Mouse (Mus musculus) 3T3-L1 (cell line): Measurements from ENCODE around the gene Cblc.

Experiments
- DNase-seq: peaks from one replicate; pipeline ENCODE4 v3.0.0-alpha.2; 2015; ENCODE audit warnings: low read depth, low spot score

Cblc gene

DNA sequence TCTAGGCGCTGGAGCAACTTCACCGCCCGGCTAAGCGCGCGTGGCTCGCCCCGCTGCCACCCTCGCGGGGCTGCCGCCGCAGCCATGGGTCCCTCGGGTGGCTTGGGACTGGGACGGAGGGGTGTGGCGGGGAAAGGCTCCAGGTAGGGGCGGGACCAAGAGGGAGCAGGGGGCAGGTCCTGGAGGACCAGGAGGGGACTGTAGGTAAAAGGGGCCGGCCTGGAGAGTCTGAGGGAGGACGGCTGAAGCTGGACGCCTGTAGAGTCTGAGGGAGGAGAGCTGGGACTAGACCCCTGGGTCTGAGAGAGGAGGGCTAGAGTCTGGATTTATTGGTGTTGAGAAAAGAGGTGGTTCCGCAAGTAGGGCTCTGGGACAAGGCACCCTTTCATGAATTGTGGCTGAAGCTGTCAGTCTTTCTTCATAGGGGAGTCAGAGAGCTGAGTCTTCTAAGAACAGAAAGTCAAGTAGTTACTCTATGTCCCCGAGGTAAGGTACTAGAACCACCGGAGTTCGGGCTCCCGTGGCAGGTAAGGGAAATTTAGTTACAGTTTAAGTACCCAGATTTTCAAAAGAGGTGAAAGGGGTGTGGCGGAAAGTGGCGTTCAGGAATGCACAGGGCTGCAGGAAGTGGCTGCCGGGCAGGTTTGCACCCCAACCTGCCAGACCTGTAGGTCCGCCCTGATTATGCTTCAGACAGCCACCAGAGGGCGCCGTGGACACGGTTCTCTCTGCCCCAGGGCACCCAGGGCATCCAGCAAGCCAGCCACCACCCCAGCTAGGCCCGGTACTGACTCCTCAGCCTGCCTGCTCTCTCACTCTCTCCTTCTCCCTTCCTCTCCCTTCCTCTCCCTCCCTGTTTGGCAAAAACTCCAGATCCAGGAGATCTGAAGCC lies at the start of gene Cblc:
TSS of gene Cblc (minus strand) at position 113 of the 892 bp plus-strand sequence.
- peak; percentile 82 for DNase-seq

DNA sequence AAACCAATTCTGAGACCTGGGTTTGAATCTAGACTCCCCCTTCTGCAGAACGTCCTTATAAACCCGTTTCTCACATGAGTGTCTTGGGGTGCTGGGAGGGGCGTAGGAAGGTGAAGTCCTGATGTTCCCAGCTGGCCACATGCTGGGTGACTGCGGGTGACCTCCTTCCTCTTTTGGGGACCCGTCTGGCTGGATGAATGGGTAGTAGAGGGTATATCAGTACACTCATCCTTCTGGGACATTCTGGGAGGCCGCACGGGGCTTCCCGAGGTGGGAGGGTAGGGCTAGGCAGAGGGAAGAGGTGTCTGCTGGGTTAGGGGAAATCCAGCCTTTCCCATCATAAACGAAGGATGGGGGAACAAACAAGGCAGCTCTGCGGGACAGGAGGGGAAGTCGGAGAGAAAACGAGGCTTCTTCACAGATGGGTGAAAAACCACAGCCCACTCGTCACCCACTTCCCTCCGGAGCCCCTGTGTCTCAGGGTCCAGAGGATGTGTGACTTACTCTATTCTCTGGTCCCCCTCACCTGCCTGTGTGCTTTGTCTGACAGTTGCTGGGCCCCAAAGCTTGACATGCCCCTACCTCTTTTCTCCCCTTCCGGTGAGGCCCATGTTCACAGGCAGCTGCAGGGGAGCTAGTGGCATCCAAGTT lies 48.0 kb upstream of the Cblc start:
- no peak for DNase-seq

DNA sequence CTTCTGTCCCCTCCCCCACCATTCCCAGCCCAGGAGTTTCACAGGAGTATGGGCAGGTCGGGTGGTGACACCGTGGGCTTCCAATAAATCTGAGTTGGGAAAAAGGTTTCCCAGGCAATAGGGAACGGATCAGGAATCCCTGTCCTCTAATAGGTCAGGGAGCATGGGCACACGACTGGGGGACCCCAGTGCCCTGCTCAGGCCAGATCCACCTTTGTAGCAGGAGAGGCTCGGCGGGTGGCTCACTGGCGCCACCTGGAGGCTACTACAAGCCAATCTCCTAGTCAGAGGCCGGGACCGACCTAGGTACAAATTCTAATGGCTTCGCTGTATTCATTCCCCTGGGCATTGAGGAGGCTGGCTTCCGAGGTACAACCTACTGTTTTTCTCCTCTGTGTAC lies 47.0 kb upstream of the Cblc start:
- DNase-seq, result no peak

DNA sequence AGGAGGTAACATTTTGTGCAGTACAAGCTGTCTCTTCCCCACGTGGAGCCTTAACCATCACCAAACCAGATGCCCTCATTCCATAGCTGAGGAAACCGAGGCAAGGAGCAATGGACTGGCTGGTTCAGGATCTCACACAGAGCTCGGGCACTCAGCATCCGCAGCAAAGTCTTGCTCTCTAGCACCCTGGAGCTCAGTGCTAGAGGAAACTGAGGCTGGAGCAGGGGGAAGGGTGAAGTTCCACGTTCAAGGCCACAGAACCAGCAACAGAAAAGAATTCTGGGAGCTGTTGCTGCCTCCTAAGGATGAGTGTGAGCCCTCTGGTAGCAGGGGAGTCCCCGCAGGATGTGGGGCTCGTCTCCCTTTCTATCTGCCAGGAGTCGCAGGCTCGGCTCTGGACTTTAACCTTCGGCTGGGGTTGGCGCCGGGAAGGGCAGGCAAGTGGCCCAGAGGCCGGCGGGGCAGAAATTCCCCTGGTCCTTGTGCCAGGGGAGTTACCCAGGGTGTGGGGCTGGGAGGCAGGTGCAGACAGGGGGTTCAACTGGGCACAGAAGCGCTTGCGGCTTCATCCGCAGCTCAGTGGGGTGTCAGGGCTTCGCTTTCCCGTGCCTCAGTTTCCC lies 46.4 kb upstream of the Cblc start:
- DNase-seq, result no peak

- no peak for DNase-seq
Measured at GRCm38 (mm10) chr7:19841686-19842413, 45.2 kb upstream of the Cblc start.

GRCm38 (mm10) chr7:19840936-19841335 lies 44.3 kb upstream of the Cblc start:
- no peak for DNase-seq

DNA sequence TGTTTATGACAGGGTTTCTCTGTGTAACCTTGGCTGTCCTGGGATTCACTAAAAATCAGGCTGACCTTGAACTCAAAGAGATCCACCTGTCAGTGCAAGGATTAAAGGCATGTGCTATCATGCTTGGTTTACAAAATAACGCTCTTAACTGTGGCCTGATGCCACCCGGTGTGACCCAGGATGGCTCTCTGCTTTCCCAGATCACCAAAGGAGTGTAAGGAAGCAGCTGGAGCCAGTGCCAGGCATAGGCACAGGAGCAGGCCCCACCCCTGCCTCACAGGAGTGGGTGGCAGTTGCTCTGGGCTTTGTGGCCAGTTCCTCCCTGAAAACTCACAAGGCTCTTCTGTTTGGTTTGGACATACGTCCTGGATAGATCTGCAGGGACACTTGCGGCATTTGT lies 43.8 kb upstream of the Cblc start:
- DNase-seq, result no peak

DNA sequence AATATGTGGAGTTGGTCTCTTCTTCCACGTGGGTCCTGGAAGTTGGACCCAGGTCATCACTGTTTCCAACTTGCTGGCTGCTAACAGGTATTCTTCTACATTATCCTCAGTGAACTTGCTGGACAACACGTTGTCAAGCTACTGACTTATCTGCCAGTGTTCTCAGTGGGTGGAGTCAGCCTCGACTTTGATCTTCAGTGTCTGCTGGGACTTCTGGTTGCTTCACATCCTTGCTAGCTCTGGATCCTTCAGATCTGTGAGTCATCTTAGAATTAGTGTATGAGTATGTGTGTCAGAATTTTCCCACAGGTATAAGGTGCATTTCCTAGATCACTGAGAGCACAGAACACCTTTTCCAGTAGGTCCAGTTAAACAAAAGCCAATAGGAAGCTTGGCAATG lies 40.2 kb upstream of the Cblc start:
- no peak for DNase-seq

- no peak for DNase-seq
Measured at GRCm38 (mm10) chr7:19834055-19834454, 37.4 kb upstream of the Cblc start.

DNA sequence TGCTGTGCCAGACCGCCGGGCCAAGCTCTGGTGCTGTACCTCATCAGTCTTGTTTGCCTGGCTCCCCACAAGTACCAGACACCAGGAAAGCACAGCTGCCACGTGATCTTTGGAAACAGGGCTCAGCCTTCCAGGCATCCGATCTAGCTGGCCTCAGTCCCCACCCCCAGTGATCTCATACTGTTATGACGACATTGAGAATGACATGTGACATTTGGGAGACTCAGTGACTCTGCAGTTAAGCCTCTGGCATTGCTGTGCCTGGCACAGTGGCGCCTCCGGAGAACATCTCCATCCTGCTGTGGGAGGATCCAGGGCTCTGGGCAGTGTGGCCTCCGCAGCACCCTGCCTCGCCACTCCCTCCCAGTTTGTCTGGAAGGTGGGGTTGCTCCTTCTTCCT lies 35.2 kb upstream of the Cblc start:
- no peak for DNase-seq

DNA sequence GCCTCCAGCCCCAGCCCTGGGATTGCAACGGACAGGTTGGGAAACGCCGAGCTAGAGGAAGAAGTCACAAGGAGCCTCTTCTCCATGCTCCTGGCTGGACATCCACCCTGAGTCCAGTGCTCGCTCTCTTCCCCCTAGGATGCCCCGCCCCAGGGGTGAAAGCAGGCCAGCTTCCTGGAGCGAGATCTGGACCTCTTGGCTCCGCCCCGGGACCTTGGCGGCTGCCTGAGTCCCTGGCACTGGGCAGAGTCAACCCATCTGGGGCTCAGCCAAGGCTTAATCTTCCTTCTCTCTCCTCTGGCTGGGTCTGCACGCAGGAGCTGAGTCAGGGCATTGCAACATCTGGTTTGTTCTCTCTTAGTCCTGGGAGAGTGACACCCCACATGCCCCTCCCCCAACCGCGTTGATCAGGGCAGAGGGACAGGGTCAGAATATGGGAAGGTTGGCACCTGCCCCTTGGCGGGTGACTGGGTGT lies 34.1 kb upstream of the Cblc start:
- DNase-seq, result peak; percentile 98

DNA sequence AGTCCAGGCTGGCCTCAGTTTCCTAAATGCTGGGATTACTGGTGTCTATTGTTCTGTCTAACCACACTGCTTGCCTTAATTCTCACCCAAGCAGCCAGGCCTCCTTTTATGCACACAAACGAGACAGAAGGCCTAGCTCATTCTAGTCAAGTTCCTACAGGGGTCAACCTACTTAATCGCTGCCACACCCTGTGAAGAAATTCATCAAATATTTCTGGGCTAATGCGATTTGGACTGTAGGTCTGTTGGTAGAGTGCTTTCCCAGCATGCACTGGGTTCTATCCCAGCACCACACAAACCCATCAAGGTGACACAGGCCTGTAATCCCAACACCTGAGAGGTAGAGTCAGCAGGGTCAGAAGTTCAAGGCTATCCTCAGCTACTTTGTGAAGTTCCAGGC lies 33.1 kb upstream of the Cblc start:
- DNase-seq, result no peak

- peak; percentile 62 for DNase-seq
Measured at GRCm38 (mm10) chr7:19826756-19827155, 30.1 kb upstream of the Cblc start.

DNA sequence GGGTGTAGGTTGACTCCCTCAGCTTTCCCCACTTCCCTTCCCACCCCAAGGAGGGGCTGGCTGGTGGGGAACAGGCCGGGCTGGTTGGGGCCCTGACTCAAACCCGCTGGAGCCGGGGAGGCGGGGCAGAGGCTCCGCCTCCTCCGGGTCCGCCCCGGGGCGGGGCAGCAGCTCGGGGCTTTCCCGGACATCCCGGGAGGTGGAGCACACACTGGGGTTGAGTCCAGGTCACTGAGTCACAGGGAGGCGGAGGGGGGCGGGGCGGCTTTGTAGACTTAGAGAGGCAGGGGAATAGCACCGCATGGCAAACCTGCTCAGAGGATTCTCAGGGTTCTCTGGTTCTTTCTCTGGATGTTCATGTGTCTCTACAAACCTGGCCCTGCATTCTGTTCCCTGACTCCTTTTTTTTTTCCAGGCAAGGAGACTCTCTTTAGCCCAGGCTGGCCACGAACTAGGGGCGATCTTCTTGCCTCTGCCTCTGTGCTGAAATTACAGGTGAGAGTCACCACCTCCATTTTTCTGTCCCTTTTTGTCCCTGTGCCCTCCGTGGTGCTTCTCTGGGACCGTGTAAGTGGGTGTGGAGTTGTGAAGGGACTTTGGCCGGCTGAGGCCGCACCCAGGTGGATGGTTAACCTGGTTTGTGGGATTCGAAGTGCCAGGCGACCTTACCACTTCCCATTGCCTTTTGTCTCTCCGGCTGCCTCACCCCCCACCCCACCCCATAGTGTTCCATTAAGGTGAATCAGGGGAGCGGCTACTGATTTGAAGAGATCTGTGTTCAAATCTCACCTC lies 27.8 kb upstream of the Cblc start:
- peak; percentile 90 for DNase-seq

- no peak for DNase-seq
Measured at GRCm38 (mm10) chr7:19823256-19824181, 26.9 kb upstream of the Cblc start.

DNA sequence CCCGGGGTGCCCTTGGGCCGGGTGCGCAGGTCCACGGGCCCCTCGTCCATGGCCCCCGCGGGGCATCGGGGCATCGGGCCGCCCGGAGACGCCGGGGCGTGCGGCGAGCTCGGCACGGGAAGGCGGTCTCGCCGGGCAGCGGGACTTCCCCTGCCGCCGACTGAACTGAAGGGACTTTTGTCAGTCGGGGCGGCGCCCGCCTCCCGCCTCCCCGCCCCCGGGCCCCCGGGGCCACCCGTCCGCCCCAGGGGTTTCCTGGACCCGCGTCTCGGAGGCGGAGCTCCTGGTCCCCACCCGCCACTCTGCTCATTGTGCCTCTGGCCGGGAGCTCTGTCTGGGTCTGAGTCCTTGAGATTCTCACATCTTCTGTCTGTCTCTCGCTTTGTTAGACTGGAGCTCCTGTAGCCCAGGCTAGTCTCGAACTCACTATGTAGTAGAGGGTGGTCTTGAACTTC lies 26.0 kb upstream of the Cblc start, which contains the start of gene Bcl3:
TSS of gene Bcl3 (minus strand) at position 167 of the 455 bp plus-strand sequence.
- no peak for DNase-seq

- DNase-seq, result no peak
Measured at GRCm38 (mm10) chr7:19822193-19822592, 25.6 kb upstream of the Cblc start.

- no peak for DNase-seq
Measured at GRCm38 (mm10) chr7:19821633-19822032, 25.0 kb upstream of the Cblc start.

- DNase-seq, result no peak
Measured at GRCm38 (mm10) chr7:19820347-19821048, 23.9 kb upstream of the Cblc start.
